Mouse (Mus musculus) ovary, postnatal 14 days (tissue): ENCODE measurements around the gene Il17re.

Source experiments
- DNase-seq: peaks from one replicate; pipeline ENCODE4 v3.0.0; 2022; ENCODE audit warnings: low spot score

The Il17re gene

DNA sequence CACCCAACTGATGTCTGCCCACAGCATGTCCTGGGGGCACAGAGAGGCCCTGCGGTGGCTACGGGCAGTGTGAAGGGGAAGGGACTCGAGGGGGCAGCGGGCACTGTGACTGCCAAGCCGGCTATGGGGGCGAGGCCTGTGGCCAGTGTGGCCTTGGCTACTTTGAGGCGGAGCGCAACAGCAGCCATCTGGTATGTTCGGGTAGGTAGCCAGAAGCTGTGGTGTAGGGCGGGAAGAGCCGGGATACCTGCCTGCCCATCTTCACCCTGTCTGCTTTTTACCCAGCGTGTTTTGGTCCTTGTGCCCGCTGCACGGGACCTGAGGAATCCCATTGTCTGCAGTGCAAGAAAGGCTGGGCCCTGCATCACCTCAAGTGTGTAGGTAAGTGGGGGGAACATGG is 31.1 kb downstream of the Il17re start:
- no peak for DNase-seq

DNA sequence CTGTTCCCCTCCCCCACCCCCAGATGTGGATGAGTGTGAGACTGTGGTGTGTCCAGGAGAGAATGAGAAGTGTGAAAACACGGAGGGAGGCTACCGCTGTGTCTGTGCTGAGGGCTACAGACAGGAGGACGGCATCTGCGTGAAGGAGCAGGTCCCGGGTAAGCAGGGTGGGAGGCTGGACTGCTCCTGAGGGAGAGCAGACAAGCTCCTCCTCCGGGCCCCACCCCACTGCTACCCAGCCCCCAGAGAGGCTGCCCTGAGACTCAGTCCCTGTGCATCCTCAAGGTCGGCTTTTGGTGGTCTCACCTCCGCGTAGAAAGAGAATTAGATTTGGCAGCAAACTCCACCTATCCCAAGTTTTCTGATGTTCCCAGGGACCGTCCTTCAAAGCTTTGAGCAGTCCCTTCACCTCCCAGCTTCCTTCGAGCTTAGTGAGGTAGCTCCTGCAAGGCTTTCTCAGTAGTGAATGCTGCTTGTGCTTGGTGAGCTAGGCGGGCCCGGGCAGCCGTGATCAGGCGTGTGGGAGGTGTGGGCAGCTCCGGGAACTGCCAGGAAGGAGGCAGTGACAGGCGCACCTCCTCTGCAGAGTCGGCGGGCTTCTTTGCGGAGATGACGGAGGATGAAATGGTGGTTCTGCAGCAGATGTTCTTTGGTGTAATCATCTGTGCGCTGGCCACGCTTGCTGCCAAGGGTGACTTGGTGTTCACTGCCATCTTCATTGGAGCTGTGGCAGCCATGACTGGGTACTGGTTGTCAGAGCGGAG is 34.0 kb downstream of the Il17re start:
- no peak for DNase-seq

DNA sequence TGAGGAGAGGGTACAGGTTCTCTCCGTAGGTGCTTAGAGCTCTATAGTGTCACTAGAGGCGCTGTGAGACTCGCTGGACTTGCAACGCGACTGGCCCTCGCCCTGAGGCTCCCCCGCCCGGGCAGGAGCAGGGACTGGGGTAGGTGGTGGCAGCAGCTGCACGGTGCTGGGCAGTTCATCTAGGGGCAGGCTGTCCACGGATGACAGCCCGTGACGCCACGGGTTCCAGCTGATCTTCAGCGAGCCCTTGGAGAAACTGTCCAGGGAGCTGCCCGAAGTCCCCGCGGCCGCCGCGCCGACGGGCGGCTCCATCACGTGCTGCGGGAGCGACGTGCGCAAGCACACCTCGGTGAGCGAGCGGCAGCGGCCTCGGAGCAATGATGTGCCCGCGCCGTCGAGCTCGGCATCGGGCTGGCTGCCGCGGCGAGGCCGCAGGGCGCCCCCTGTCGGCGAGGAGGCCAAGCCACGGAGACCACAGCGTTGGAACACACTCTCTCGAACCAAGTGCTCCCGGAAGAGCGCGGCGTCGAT is 36.0 kb downstream of the Il17re start:
- peak; percentile 77 for DNase-seq

DNA sequence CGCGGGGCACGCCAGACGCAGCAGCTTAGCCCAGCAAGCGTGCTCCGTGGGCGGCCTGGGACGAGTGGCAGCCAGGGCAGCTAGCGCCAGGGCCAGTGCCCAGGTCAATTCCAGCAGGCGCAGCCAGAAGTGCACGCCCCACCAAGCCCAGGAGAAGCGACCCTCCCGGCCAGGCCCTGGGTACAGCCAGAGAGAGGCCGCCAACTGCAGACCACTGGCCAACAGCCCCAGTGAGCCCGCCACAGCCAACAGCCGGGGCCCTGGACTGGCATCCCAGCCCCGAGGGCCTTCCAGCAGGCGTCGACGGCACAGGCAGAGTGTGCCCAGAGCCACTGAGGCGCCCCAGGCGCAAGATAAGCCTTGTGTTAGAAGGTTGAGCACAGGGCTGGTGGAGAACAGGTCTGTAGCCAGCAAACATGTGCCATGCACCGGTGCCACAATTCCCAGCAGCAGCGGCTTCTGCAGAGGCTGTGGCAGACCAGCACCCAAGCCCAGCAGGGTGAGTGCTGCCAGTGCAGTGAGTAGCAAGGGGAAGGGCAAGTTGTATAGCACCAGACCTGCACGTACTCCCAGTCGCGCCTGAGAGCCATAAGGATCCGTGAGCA is 36.9 kb downstream of the Il17re start:
- no peak for DNase-seq

DNA sequence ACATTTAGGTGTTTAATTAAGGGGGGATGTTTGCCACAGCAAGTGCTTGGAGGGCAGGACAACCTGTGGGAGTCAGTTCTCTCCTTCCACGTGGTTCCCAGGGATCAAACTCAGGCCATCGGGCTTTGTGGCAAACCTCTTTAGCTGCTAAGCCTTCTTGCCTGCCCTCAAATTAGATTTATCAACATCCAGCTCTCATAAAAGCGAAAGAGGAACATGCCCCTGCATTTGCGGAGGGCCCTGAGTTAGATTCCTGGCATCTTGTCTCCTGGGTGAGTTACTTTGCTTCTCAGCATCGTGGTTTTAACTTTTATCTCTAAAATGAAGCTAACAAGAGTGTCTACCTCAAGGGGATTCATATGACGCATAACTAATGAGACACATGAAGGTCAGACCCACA is 41.1 kb downstream of the Il17re start:
- DNase-seq = no peak

DNA sequence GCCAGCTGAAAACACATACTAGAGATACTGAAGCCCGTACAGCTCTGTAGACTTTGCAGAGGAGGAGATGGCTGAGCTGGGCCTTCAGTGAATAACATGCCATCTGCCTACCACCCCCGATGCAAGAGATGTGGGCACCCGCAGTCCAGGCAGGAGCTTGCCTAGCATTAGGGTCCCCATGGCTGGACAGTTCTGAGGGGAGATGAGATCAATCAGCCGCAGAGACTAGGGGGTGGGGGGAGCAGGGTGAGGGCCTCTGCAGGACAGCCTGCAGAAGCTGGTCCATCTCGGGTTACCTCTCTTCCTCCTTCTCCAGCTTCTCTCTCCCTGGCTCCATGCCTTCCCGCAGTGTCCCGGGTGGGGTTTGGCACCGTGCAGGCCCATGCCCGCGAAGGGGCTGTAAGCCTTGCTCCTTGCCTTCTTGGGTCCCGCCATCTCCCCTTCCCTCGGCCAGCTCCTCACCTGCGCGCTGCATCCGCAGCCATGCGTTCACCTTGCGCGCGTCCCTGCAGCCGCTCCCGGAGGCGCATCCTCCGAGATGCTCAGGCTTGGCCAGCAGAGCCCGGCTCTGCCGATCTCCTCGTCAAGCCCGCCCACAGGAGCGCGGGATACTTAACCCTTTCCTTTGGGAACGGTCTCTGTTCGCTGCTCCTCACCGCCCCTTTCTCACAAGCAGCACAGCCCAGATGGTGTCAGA is 43.3 kb downstream of the Il17re start, which contains the start of gene Prrt3:
TSS of gene Prrt3 (minus strand) at position 544 of the 697 bp plus-strand sequence.
- no peak for DNase-seq

DNA sequence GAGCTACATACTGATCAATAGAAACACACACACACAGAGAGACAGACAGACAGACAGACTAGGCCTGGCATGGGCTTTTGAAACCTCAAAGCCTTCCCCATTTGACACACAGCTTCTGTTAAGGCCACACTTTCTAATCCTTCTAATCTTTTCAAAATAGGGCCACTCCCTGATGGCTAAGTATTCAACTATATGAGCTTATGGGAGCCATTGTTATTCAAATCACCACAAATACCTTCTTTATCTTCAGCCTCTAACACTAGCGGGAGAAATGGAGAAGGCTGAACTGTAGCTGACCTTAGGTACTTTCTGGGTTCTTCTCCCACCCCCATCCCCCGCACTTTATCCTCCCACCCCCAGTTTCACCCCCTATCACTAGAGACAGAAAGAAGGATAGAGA is 44.5 kb downstream of the Il17re start:
- no peak for DNase-seq

DNA sequence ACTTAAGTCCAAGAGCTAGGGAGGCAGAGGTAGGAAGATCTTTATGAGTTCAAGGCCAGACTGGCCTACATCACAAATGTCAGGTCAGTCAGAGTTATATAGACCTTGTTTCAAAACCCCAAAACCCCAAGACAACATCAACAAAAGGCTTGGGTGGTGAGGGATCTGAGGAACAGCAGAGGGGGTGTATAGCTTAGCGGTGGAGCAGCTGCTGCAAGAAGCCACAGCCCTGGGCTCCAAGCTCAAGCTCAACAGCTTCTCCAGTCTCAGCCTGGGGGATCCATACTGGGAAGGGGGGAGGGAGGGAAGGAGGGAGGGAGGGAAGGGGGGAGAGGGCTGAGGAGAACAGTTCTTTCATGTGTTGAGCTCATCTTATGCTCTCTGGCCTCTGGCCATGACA is 47.4 kb downstream of the Il17re start:
- DNase-seq = no peak

DNA sequence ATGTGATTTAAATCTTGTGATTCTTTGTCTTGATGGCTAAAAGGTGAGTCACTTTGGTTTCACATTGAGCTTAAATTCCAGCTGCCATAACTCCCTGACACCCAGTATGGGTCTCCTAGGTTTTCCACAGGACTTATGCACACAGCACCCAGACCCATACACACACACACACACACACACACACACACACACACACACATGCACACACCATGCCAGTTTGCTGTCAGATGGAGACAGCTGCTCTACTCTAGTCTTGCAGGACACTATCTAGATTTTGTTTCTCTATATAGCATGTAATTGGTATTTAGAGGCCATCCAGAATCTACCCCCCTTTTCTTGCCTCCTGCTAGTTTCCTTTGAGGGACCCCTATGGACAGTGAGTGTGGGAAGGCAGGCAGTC is 48.8 kb downstream of the Il17re start:
- no peak for DNase-seq

DNA sequence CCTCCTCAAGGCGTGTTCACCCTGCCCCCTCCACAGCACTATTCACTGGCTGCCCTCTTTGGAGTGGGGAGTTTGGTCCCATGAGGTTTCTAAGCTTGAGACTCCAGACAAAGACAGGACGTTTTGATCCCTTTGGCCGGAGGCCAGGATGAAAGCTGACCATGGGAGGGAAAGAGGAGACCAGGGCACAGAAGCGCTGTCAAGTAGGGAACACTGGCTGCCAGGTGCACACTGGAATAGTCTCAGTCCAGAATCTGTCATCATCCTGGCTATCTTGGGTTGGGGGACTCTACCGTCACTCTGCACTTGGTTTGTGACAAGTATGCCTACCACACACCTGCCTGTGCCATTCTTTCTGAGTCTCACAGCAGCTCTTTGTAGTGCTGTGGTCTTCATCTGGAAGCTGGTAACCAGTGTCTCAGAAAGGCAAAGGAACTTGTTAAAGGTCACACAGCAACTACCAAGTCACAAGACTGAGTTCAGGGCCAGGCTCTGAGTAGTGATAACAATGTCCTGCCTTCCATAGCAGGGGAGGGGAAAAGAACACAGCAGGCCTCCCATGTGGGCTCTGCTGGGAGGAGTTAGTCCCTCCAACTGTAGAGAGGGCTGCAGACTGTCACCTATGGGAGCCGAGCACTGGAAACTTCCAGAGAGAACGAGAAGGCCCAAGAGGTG is 50.1 kb downstream of the Il17re start:
- DNase-seq = no peak

DNA sequence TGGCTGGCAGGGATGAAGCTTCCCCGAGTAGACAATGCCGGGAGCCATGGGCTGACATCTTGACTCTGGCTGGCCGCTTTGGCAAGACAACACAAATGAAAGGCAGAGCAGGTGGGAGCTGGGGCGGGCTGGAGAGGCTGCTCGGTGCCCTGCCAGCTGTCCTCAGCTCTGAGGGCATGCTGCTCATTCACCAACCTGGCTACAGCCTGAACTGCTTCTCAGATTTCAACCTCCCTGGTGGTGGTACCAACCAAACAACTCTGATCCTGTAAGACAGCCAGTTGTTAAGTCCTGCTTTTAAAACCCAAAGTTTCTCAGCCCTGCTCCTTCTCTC is 50.6 kb downstream of the Il17re start:
- no peak for DNase-seq

DNA sequence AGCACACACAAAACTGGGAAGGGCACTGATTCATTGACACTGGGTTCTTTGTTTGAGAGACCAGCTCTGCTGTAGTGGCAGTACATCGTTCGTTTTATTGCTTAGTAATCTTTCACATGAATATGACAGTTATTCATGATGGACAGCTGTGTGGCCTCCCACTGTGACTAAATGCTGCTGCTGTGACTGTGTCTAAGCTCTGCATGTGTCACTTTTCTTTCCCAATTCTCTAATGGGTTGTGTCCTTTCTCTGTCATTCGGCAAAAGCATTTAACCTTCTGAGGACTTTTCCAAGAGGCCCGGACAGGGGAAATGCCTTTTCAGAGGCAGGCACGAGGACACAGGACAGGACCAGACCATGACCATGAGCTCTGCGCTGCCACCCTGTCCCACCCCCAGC is 55.7 kb downstream of the Il17re start:
- no peak for DNase-seq

DNA sequence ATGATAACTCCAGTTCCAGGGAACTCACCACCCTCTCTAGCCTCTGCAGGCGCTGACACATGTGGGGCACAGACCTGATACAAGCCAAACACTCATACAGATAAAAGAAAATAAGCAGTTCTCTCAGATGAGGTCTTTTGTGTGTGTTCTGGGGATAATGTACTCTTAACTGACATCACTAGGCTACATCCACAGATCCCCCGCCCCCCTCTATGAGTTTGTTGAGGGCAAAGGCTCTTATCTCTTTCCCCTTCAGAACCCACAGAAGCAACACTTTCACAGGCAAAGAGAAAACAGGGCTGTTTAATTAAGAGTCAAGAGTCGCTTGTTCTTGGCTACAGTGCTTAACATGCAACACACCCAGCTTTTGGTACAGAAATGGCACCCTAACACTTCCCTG is 56.3 kb downstream of the Il17re start:
- DNase-seq = no peak

DNA sequence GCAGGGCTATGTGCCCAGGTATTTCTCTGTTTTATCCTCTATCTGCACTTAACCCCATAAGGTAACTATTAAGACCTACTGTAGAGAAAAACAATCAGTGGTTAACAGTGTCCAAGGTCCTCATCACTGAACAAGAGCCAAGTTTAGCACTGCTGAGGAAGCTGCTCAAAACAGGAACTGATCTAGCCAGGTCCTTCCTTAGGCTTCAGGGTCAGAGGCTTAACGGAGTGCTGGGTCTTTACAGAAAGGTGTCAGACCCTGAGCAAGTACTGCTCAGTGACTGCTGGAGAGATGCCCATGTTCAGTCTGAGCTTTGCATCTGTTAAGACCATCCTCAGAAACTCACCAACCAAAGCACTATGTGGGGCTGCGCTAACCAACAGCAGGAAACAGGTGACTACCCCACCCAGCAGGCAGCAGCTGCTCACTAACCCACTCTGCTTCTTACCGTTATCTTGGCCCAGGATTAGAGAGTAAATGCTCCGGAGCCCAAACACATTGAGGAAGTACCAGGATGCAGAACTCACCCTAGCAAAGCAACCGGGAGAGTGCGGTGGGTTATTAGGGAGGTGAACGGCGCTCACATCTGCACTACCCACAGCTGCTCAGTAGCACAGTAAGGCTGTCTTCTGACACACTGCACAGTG is 59.3 kb downstream of the Il17re start:
- DNase-seq = no peak
